Mouse (Mus musculus) Patski (cell line): ENCODE data around the gene Lrmda. TPM values are rescaled to one million over a fixed set of nuclear protein-coding genes. Genes with fewer than 3 reads are reported as not detected.

ENCODE experiments used
- ATAC-seq: fragments of 100-300 bp; one replicate; pipeline ENCODE4 v1.8.0; 2021
- CTCF ChIA-PET: fragments of 350-600 bp; sonication (Branson Sonifier 250); formaldehyde crosslinking; loops from one replicate; lab custom pipeline; 2022; ENCODE audit warnings: inconsistent platforms; lab: Charles Lee
- POLR2A ChIA-PET: fragments of 350-600 bp; sonication (Branson Sonifier 250); formaldehyde crosslinking; loops from one replicate; lab custom pipeline; 2022; ENCODE audit warnings: antibody characterized with exemption, inconsistent platforms; lab: Charles Lee
- DNase-seq: peaks from one replicate; pipeline ENCODE4 v3.0.0-alpha.2; 2011; ENCODE audit warnings: low read depth, low spot score
- H3K27me3 ChIP-seq: fragments of 371-371 bp; one replicate; pipeline ENCODE4 v1.5.1; 2021
- CTCF ChIP-seq: fragments of 100-300 bp; IDR thresholded peaks from one replicate; pipeline ENCODE4 v1.5.1; 2021
- in situ Hi-C: fragments of 300-500 bp; cut with MboI; formaldehyde crosslinking; loops from 3 replicates; pipeline ENCODE4 v1.11.1; 2018; ENCODE audit warnings: low pct_unique_long_range_greater_than_20kb, mixed read lengths
- polyA plus RNA-seq: library from polyadenylated mRNA; unstranded; gene quantifications from one replicate; pipeline ENCODE4 v1.2.3, GENCODE M21; 2021

Gene Lrmda
- polyA plus RNA-seq, 1 experiment from 2014 or later: 0.26 TPM

DNA sequence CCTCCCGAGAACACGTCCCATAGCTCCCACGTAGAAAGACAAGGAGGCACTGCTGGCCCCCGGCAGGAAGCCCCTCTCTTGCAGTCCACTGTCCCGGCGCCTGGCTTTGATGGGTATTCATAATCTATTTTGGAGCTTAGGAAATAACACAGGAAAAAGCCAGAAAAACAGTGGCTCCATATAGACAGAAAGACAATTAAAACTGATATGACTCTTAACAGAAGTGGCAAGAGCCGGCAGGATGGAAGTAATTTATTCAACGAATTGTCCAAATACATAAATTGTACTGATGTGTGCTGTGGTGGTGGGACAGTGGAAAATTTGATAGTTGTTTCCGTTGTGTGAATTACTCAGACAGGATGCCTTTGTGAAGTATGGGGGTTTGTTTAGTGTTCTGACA, 250.3 kb downstream of the Lrmda start:
- in situ Hi-C loops: no loop called here
- no peaks in the 10 kb centered on the region for H3K27me3 ChIP-seq
- TF ChIP-seq CTCF: no peak
- CTCF ChIA-PET: no interaction called here
- DNase-seq (no peak), ATAC-seq (no peak)
- POLR2A ChIA-PET: no interaction called here

DNA sequence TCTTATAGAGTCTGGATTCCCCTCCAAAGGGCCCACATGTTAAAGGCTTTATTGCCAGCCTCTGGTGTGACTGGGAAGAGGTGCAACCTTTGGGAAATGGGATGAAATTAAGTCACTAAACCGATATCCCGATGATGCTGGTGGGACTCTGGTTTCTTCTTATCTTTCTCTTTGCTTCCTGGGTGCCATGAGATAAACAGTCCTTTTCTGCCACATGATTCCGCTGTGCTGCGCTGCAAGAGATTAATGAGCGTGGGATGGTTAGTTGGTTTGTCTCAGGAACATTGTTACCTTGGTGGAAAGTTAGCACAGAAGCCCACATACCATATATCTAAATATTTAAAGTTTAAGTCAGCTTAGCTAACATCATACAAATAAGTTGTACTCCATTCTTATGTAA, 258.5 kb downstream of the Lrmda start:
- DNase-seq: no peak
- ChIA-PET CTCF (no interaction called here), POLR2A (no interaction called here)
- H3K27me3 ChIP-seq: peaks cover 6% of the 10 kb centered on the region
- no peak for TF ChIP-seq CTCF
- in situ Hi-C loops: no loop called here
- ATAC-seq: no peak

DNA sequence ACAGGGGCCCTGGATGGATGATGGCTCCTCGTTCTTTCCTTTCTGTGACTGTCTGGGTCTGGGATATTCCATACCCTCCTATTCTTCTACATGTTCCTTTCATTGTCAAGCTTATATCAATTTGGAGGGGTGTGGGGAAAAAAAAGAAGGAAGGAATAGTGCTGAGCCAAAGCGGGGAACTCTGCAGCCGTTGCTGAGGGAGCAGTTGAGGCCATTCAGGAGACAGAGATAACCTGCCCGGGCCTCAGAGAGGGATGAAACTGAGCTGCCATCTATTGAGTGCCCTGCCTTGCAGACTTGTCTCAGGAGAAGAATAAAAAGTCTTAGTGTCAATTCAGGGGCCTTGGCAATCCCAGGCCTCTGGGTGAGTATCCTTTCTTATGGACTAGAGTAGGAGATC, 260.1 kb downstream of the Lrmda start:
- no peak for TF ChIP-seq CTCF
- ChIA-PET POLR2A (no interaction called here), CTCF (no interaction called here)
- ATAC-seq (no peak), DNase-seq (no peak)
- in situ Hi-C loops: no loop called here
- H3K27me3 ChIP-seq: peaks cover 6% of the 10 kb centered on the region

DNA sequence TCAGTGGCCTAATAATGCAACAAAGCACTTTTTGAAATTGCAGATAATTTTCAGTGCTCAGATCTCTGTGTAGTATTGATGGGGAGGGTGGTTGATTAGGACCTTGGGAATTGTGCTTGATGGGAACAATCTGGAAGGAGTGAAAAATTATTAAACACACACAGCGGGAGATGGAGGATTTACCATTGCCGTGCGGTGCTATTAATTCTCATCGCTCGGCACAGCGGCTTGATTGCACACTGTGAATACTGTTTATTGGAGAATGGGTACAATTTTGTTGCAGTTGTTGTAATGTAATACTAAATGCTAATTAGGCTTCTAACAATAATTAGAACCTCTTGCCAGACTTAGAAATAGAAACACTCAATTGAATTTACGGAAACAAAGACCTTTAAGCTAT, 262.1 kb downstream of the Lrmda start:
- ChIA-PET POLR2A (no interaction called here), CTCF (no interaction called here)
- DNase-seq (no peak), ATAC-seq (no peak)
- no peak for TF ChIP-seq CTCF
- peaks cover 6% of the 10 kb centered on the region for H3K27me3 ChIP-seq
- in situ Hi-C loops: no loop called here

DNA sequence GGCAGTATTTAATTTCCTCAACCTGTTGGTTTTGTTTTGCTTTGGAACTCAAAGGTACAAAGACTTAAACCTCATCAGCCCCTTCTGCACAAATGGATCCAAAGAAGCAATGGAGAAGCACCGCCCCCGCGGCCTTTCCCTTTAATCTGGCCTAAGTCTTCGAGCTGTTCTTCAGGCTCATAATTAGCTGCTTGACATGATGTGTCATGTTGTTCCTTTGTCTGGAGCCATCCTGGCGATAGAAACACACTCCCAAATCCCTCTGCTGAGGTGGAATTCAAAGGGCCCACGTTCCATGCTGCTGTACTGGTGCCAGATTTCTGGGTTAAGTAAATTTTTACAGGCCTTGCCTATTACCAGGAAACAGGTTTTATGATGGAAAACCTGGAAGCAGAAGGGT, 263.3 kb downstream of the Lrmda start:
- POLR2A ChIA-PET: no interaction called here
- no peak for TF ChIP-seq CTCF
- peaks cover 6% of the 10 kb centered on the region for H3K27me3 ChIP-seq
- CTCF ChIA-PET: no interaction called here
- DNase-seq (no peak), ATAC-seq (no peak)
- in situ Hi-C loops: no loop called here

DNA sequence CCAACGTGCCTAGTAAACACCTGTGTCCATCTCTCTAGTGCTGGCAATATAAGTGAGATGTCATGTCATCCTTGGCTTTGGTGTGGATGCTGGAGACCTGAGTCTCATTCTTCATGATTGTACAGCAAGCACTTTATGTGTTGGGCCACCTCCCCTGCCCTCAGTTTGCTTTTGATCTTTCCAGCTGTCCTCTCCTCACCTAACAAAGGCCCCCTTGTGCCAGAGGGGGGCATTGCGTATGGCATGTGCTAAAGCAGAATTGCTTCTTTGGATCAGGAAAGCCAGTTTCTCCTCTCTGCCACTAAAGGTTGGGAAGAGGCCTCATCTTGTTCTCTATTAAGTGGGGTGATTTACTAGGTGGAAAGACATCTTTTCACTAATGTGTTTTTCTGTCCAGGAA, 264.2 kb downstream of the Lrmda start:
- DNase-seq (no peak), ATAC-seq (no peak)
- TF ChIP-seq CTCF: peak; percentile 34
- H3K27me3 ChIP-seq: peaks cover 6% of the 10 kb centered on the region
- ChIA-PET CTCF (no interaction called here), POLR2A (no interaction called here)
- in situ Hi-C loops: no loop called here

DNA sequence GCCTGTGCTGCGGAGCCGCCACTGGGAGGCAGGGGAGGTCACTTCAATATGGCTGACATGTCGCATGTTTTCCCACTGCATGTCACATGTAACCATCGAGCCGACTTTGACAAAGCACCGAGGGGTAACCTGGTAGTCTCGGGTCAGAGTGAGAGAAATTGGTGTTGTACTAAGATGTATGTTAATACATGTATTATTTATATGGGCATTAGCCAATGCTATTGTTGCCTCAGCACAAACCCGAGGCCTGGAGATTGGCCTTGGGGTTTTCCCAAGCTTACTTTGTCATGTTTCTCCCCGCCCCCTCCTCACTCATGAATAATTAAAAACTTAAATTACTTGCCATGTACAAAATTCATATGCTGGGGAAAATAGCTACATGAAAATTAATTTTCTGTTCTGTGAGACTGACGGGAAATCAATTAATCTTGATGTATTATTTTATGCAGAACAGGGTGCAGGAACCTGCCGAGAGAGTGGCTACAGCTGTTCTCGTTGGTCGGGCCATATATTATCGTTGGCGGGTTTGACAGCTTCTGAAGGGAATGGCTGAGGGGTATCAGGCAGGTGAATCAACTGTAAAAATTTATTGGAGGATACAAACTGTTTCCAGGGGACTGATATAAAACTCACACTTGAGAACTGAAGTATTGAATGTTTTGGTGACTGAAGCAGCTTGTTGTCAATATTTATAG, 265.5 kb downstream of the Lrmda start:
- no peak for DNase-seq
- no peak for ATAC-seq
- POLR2A ChIA-PET: no interaction called here
- peaks cover 9% of the 10 kb centered on the region for H3K27me3 ChIP-seq
- in situ Hi-C loops: no loop called here
- CTCF ChIA-PET: interaction anchor here (1.0 kb wide), 1 partner anchor 12 kb away, joined by 4 read pairs; no protein-coding TSS in a partner anchor
- no peak for TF ChIP-seq CTCF

DNA sequence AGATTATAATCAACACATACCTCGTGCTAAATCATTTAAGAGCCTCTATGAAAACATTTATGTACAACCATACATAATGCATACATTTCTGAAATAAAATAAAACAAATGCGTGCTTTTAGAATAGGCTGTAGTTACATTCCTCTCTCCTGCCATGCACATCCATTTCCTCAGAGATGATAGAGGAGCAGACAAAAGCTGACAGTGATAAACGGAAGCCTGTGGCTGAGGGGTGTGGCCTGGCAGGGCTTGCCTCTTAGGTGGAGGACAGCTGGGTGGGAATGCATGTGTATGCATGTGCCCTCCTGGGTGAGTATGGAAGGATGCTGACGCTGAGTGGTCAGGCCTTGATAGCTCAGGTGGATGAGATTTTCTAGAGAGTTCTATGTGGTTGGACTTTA, 266.3 kb downstream of the Lrmda start:
- peaks cover 12% of the 10 kb centered on the region for H3K27me3 ChIP-seq
- CTCF ChIA-PET: interaction anchor here (1.0 kb wide), 1 partner anchor 13 kb away, joined by 4 read pairs; no protein-coding TSS in a partner anchor
- in situ Hi-C loops: no loop called here
- POLR2A ChIA-PET: no interaction called here
- ATAC-seq (no peak), DNase-seq (no peak)
- TF ChIP-seq CTCF: no peak

DNA sequence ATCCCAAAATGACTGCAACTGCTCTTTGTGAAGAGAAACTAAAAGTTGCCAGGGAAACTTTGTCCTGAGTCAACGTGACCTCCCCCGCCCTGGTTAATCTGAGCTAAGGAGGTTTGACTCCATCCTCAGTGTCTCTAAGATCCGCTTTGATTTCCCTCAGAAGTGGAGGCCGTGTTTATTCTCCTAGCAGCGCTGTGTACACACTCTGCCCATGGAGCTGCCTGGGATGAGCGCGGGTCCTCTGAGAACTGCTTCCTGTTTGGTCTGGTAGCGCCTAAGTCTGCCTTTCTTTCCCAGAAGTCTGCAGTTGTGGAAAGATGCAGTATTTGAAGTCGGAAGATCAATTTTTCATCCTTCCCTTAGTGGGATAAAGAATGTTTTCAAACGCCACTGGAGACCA, 268.7 kb downstream of the Lrmda start:
- CTCF ChIA-PET: no interaction called here
- in situ Hi-C loops: no loop called here
- no peak for ATAC-seq
- POLR2A ChIA-PET: no interaction called here
- H3K27me3 ChIP-seq: peaks cover 6% of the 10 kb centered on the region
- DNase-seq: no peak
- no peak for TF ChIP-seq CTCF

DNA sequence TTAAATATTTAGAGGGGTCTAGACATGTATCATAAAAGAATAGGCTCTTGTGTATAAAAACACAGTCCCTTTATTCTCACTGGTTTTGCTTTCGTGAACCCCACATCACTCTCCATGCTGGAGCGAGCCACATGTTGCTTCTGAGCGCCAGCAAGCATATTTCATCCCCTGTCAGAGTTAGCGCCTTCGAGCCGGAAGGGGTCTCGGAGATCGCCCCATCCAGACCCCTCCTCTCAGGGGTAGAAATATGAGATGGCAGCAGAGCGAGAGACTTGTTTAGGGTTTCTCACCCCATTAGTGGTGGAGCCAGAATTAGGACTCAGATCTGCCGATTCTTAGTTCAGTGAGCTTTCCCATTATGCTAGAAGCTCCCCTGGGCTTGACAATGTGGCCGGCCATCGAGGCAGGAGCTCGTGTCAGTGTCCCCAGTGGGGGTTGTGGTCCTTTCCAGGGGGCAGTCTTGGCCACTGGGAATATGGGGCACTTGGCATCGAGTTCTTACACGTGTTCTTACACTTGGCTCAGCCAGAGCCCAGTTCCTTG, 269.9 kb downstream of the Lrmda start:
- H3K27me3 ChIP-seq: peaks cover 6% of the 10 kb centered on the region
- POLR2A ChIA-PET: no interaction called here
- ATAC-seq (no peak), DNase-seq (no peak)
- CTCF ChIA-PET: no interaction called here
- in situ Hi-C loops: no loop called here
- no peak for TF ChIP-seq CTCF

DNA sequence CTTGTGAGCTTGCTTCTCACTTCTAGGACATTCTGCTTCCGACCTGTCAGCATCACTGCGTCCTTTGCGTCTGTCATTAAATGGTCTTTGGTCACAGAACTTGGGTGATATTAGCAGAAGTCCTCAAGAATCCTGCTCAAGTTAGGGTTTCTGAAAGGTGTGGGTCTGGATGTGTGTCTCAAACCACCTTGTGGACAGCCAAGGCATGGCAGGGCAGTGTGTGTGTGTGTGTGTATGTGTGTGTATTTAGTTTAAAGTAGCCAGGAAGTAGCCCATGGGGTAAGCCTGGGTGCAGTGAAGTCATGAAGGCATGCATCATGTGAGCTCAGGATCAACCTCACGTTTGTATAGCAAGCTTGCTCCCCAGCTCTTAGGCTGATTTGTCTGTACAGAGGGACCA, 274.9 kb downstream of the Lrmda start:
- in situ Hi-C loops: no loop called here
- ATAC-seq (no peak), DNase-seq (no peak)
- ChIA-PET POLR2A (no interaction called here), CTCF (no interaction called here)
- peaks cover 6% of the 10 kb centered on the region for H3K27me3 ChIP-seq
- TF ChIP-seq CTCF: peak; percentile 27
